Mouse (Mus musculus): ENCODE results near the gene Hagh. TPM values are rescaled to one million over a fixed set of nuclear protein-coding genes. Genes with fewer than 3 reads are reported as not detected.

The Hagh gene
- polyA plus RNA-seq, 3 experiments from 2014 or later: 24.3 to 30.5 (median 25.2) TPM

DNA sequence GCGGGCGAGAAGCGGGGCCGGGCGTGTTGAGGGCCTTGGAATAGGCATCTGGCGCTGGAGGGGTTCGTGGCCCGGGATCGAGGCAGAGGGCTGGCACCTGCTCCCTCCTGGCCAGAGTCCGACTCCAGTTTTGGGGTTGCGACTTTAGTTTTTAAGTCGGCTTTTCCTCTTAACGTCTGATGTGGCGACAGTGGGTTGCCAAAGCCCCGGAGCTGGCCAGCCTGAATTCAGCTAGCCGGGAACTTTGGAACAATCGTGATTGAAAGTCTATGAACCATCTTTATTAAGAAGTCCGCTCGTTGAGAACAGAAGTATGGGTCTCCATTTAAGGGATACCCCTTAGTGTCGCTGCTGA lies 10.8 kb downstream of the Hagh start:
- ATAC-seq: no peak

DNA sequence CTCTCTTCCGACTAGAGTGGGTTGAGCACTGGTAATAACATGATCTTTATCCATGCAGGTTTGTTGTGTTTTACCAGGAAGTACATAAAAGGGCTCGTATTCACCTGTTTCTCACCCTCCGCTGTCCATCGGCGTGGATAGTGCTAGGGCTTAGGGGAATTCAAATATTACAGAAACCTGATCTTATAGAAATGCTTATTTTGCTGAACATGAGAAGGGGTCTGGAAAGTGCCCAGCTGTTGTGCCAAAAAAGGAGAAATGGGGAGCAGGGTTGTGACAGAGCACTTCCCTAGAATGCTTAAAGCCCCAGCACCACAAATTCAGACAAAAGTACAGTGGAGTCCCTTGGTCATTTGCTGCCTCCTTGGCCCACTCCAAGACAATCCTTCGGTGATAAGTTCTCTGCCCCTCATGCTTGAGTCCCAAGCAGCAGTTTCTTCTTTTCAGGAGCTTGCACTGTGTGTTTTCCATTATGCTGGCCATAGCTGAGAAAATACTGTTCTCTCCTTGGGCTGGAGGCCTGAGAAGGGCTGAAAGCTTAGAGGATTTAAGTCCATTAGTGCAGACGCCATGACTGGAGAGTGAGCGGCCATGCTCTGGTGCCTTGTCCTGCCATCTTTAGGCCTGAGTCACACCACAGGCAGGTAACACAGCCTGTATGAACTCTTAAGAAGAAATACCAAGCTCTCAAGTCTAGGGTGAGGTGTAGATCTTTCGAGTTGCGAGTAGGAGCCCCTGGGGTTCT lies 11.6 kb downstream of the Hagh start:
- ATAC-seq: no peak

DNA sequence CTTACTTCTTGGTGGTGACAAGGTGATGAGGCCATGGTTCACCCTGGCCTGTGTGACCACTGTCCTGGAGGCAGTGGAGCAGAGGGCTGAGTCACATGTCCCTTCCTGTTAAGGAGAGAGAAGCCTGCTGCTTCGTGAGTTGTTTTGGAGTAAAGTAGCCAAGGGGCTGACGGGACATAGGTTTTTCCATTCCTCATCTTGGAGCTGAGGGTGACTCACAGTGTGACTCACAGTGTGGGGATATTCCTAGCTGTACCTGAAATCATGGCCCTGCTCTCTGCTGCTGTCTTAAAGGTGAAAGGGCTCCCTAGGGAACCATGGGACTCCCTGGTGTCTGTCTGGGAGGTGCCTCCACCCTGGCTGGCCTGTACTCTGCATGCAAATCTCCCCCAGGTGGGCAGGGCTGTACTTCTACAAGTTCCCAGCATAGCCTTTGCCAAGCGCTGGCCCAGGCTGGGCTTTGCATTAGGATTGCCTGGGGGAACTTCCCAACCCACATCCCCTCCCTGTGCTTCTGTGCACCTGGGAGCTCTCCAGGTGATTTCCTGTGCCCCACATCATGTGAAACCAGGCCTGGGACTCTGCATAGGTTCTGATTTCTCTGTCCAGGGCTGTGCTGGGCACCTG lies 16.0 kb downstream of the Hagh start:
- no peak for ATAC-seq

DNA sequence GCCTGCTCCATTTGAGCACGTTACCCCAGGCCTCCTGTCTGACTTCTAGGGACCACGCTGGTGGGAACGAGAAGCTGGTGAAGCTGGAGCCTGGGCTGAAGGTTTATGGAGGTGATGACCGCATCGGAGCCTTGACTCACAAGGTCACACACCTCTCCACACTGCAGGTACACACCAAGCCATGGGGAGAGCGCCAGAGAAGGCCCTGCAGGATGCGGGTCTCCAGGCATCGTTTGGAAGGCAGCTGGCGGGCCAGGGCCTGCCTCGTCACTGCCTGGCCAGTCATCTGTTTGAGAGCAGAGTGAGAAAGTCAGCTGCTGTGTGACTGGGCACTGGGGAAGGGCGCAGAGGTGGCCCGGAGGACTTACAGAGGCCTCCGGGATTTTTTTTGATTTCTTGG lies 16.6 kb downstream of the Hagh start:
- ATAC-seq: no peak

DNA sequence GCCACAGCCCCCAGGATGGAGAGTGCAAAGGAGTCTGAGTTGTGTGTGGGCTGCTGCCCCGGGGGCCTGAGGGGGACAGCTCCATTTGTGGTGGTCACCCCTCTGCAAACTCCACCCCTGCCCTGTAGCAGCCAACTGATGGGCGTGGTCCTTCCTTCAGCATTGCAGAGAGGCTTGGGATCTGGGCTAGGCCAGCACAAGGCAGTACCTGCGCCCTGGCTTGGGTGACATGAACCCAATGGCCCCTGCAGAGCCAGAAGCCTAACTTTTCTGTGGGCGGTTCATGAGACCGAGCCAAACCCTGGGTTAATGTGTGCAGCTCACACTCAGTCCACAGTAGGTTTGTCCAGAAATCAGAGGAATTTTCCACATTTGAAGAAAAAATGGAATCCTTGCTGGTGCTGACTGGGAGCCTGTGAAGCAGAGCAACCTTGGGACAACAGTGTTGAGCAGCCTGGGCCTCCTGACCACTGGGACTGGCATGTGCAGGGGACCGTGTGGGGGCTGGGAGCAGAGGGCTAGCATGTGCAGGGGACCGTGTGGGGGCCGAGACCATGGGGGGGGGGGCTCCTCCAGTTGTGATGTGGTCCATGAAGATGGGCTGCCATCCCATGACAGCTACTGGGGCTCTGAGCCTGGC lies 18.0 kb downstream of the Hagh start:
- no peak for ATAC-seq

DNA sequence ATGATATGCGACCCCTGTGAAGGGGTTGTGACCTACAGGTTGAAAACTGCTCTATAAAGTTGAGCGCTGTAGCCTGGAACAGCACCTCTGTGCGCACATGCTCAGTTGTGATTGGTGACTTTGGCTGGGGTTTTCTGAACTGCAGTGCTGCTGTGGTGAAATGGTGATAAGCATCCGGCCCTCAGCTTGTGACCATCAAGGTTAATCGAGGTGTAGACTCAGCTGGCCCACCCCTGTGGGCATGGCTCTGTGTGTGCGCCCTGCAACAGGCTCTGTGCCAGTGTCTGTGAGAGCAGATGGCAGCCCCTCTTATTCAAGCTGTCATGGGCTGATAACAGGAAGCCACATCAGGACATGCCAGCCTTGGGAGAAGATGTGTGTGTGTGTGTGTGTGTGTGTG lies 19.0 kb downstream of the Hagh start:
- no peak for ATAC-seq

- ATAC-seq: no peak
These were observed 20.1 kb downstream of the Hagh start for GRCm38 (mm10) chr17:24860076-24860475.

GRCm38 (mm10) chr17:24861785-24862184 lies 21.8 kb downstream of the Hagh start:
- no peak for ATAC-seq

- no peak for ATAC-seq
These were observed 25.8 kb downstream of the Hagh start, which contains the start of gene Igfals for GRCm38 (mm10) chr17:24865776-24866175. Gene Igfals, plus strand, starts transcription at chr17:24865997.

GRCm38 (mm10) chr17:24867914-24868313 lies 28.0 kb downstream of the Hagh start:
- ATAC-seq: no peak

GRCm38 (mm10) chr17:24873695-24874404 lies 33.9 kb downstream of the Hagh start:
- no peak for ATAC-seq

DNA sequence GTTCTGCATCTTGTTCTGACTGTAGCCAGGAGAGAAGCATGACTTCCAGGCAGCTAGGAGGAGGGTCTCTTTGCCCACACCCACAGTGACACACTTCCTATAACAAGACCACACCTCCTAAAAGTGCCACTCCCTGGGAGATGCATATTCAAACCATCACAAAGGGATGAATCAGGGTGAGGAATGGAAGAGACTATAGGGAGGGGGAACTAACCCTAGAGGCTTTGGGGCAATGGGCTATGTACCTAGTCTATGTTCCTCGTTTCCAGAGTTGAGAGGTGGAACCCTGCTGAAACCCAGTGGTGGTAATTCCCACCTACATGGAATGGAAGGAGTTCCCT lies 34.4 kb downstream of the Hagh start:
- ATAC-seq: no peak

- ATAC-seq: no peak
These were observed 35.0 kb downstream of the Hagh start for GRCm38 (mm10) chr17:24874989-24875388.

GRCm38 (mm10) chr17:24877336-24878116 lies 37.6 kb downstream of the Hagh start:
- ATAC-seq: no peak

- no peak for ATAC-seq
These were observed 38.1 kb downstream of the Hagh start for GRCm38 (mm10) chr17:24878117-24878397.

GRCm38 (mm10) chr17:24878531-24878930 lies 38.6 kb downstream of the Hagh start:
- ATAC-seq: no peak

DNA sequence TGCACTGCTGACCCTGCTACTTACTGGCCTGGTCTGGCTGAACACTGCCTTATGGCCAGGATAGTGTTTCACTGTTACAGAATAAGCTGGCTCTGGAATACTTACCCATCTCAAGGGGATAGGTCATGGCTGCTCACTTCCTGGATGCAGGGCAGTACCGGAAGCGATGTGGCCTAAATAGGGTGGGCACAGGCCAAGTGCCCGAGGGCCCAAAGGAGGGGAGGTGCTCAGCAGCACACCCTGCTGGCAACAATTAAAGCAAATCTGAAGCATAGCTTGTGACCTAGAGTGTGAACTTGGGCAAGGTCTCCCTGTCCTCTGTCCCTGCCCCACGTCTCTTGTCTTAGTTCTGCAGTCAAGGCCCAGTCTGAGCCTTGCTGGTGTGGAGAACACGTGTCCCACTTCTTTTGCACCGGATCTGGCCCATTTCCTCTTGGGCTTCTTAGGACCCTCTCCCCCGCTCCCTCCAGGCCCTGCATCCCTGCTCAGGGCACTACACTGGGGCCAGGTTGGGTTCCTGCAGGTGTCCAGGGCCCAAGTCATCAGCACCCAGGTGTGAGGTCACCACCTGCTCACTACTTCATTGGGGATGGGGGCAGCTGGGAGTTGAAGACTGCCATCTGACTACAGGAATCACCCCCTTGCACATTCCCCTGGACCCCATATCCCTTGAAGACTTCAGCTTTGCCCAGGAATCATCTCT lies 41.9 kb downstream of the Hagh start:
- ATAC-seq: no peak

GRCm38 (mm10) chr17:24884391-24884790 lies 44.4 kb downstream of the Hagh start:
- no peak for ATAC-seq

DNA sequence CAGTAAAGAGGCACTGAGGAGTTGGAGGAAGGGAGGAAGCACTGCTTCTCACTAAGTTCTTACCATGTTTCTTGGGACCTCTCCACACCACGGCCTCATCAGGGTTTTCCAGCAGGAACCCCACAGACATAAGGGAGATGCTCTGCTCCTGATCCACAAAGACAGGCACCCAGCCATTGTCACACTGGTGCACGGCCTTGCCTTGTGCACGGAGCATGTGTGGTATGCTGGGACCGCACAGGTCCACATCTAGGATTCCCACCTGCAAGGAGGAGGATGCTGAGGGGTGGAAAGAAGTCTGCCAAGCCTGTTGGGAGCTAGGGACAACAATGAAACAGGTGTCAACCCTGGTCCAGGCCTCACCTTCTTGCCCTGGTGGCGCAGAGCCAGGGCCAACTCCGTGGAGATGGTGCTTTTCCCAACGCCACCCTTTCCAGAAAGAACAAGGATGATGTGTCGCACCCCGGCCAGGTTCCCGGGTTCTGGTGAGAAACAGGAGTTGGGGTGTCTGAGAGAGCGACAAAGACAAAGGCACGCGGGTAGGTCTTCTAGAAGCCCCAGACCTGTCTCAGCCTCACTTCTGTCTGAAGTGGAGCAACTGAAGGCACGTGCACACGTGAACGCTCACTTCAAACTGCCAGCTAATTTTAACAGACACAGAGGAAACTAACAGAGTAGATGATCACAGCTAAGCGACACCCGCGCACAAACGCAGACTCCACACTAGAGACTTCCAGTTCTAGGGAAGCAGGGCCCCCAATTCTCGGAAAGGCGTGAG lies 45.6 kb downstream of the Hagh start:
- no peak for ATAC-seq

- peak; percentile 95 for ATAC-seq
These were observed 46.4 kb downstream of the Hagh start, which contains the start of the genes Nubp2 and Spsb3 for GRCm38 (mm10) chr17:24886134-24886931. Gene Nubp2, minus strand, starts transcription at chr17:24886349. Gene Spsb3, plus strand, starts transcription at chr17:24886643.

DNA sequence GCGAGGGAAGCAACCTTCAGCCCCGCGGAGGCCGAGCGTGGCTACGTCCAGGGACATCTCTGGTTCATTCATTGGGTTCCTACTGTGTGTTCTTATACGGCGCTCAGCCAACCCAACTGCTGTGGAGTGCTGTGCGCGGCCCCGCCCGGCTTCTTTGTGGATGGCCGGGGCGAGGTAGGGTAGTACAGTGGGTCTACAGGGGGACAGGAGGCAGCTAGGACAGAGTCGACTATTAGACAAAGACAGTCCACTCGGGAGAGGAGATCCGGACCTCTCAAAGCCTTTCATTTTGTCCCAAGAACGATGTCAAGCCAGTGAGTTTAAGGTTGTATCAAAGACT lies 47.0 kb downstream of the Hagh start:
- peak; percentile 7 for ATAC-seq

Data from inflammation-experienced regulatory T-cells, adult 6 months (primary cell).